Mouse (Mus musculus) hindbrain, embryonic 16.5 days (tissue): ENCODE measurements around the gene Cnot10. TPM values are rescaled to one million over a fixed set of nuclear protein-coding genes. Genes with fewer than 3 reads are reported as not detected.

ENCODE experiments used
- ATAC-seq: fragments of 200-750 bp; cut with Nextera tagmentation; 2 replicates; pipeline ENCODE4 v1.8.0; 2017; ENCODE audit warnings: moderate TSS enrichment, moderate library complexity
- H3K27ac ChIP-seq: fragments of 300-500 bp; sonication (generic); 2 replicates; pipeline ENCODE4 v1.5.1; 2014; ENCODE audit warnings: low read depth, mild to moderate bottlenecking, control low read depth, low read length, moderate library complexity
- H3K27me3 ChIP-seq: fragments of 300-500 bp; sonication (generic); replicated peaks from 2 replicates; pipeline ENCODE4 v1.6.1; 2014; ENCODE audit warnings: low read length; ENCODE audit not compliant: control insufficient read depth, insufficient read depth
- H3K36me3 ChIP-seq: fragments of 300-500 bp; sonication (generic); 2 replicates; pipeline ENCODE4 v1.6.1; 2014; ENCODE audit warnings: mild to moderate bottlenecking, low read length, moderate library complexity, mixed read lengths; ENCODE audit not compliant: control insufficient read depth, insufficient read depth
- H3K4me1 ChIP-seq: fragments of 300-500 bp; sonication (generic); 2 replicates; pipeline ENCODE4 v1.6.1; 2014; ENCODE audit warnings: low read depth, low read length; ENCODE audit not compliant: control insufficient read depth, insufficient read depth
- H3K4me2 ChIP-seq: fragments of 300-500 bp; sonication (generic); 2 replicates; pipeline ENCODE4 v1.6.1; 2014; ENCODE audit warnings: mild to moderate bottlenecking, low read length, control low read depth, moderate library complexity
- H3K4me3 ChIP-seq: fragments of 300-500 bp; sonication (generic); 2 replicates; pipeline ENCODE4 v1.5.1; 2014; ENCODE audit warnings: mild to moderate bottlenecking, low read length, control low read depth, moderate library complexity
- H3K9ac ChIP-seq: fragments of 300-500 bp; sonication (generic); 2 replicates; pipeline ENCODE4 v1.6.1; 2014; ENCODE audit warnings: low read depth, mild to moderate bottlenecking, control low read depth, low read length, moderate library complexity
- H3K9me3 ChIP-seq: fragments of 300-500 bp; sonication (generic); 2 replicates; pipeline ENCODE4 v1.6.1; 2014; ENCODE audit warnings: mild to moderate bottlenecking, low read length, moderate library complexity; ENCODE audit not compliant: control insufficient read depth
- WGBS: fragments of 180-500 bp; shearing (Covaris S2); extraction: QIAGEN DNeasy Blood & Tissue Kit; methylation state at CpG from one replicate; pipeline ENCODE4 v1.1.7; 2014; 5-methylcytosine and 5-hydroxymethylcytosine counted together
- polyA plus RNA-seq: library from polyadenylated mRNA; unstranded; fragments of >200 nt; fragmentation: Nextera tagmentation; extraction: Ambion mirVana; gene quantifications from 2 replicates; pipeline ENCODE4 v1.2.1, GENCODE M21; 2015

Cnot10 gene
- polyA plus RNA-seq, result 52.1 and 57.1 TPM in 2 replicates

- Histone ChIP-seq H3K36me3 (0 out of 2 replicates have a peak, but pooled peaks cover 2% of the 10 kb centered on the region), H3K4me1 (peaks cover 17% of the 10 kb centered on the region), H3K9me3 (no peaks in the 10 kb centered on the region), H3K27me3 (peaks cover 12% of the 10 kb centered on the region), H3K4me3 (peak within 1 kb of the TSS; percentile 63), H3K4me2 (peak within 1 kb of the TSS; percentile 95), H3K9ac (peak within 1 kb of the TSS; percentile 76), H3K27ac (peak within 1 kb of the TSS; percentile 77)
- ATAC-seq, result peak; percentile 98
- 4% methylated on average over 51 of the region's 51 CpGs for WGBS
Measured at GRCm38 (mm10) chr9:114639839-114640646, at the start of gene Cnot10. Cnot10 (minus strand) TSS chr9:114640184.

- H3K4me3 ChIP-seq, result peak overlapping the region; percentile 96
- H3K4me1 ChIP-seq, result peaks cover 16% of the 10 kb centered on the region
- peak; percentile 64; the same call in 1 of the 2 replicates for ATAC-seq
- H3K4me2 ChIP-seq, result peak overlapping the region; percentile 54
- H3K9ac ChIP-seq, result peak overlapping the region; percentile 98
- H3K27ac ChIP-seq, result peak overlapping the region; percentile 98
- WGBS, result under 1% methylated on average over 47 of the region's 50 CpGs
- peaks cover 4% of the 10 kb centered on the region; the same call in 1 of the 2 replicates for H3K36me3 ChIP-seq
- no peaks in the 10 kb centered on the region for H3K27me3 ChIP-seq
- H3K9me3 ChIP-seq, result no peaks in the 10 kb centered on the region
Measured at GRCm38 (mm10) chr9:114688953-114689407, 49.0 kb upstream of the Cnot10 start.

GRCm38 (mm10) chr9:114688252-114688952, 48.4 kb upstream of the Cnot10 start, which contains the start of gene Dync1li1:
Dync1li1 (plus strand) TSS chr9:114688790.
- ATAC-seq, result peak; percentile 96
- peak within 1 kb of the TSS; percentile 98 for H3K27ac ChIP-seq
- H3K4me3 ChIP-seq, result peak within 1 kb of the TSS; percentile 96
- H3K27me3 ChIP-seq, result no peaks in the 10 kb centered on the region
- peaks cover 16% of the 10 kb centered on the region for H3K4me1 ChIP-seq
- WGBS, result under 1% methylated on average over 55 of the region's 57 CpGs
- no peaks in the 10 kb centered on the region for H3K9me3 ChIP-seq
- peak within 1 kb of the TSS; percentile 98 for H3K9ac ChIP-seq
- H3K4me2 ChIP-seq, result peak within 1 kb of the TSS; percentile 65
- H3K36me3 ChIP-seq, result 0 out of 2 replicates have a peak, but pooled peaks cover 3% of the 10 kb centered on the region

DNA sequence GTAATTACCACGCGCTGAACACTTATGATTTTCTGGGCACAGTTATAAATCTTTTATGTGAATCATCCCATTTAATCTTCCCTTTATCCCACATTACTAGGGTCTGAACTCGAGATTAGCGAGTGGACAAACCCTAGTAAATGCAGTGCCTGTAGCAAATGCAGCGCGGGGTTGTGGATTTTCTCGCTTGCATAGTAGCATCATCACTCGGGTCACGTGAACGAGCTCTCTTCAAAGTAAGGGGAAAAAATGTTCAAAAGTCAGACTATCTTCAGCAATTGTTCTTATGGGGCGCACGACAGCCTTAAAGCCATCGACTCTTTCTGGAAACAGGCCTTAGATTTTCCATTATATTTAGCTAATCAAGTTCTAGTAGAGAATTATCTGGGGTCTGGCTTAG, 47.7 kb upstream of the Cnot10 start:
- Histone ChIP-seq H3K9ac (peak overlapping the region; percentile 98), H3K4me3 (peak overlapping the region; percentile 96), H3K36me3 (0 out of 2 replicates have a peak, but pooled peaks cover 3% of the 10 kb centered on the region), H3K4me1 (peaks cover 16% of the 10 kb centered on the region), H3K27me3 (no peaks in the 10 kb centered on the region), H3K9me3 (no peaks in the 10 kb centered on the region), H3K4me2 (peak overlapping the region; percentile 65), H3K27ac (peak overlapping the region; percentile 98)
- 68% methylated on average over 13 of the region's 13 CpGs for WGBS
- ATAC-seq, result no peak

GRCm38 (mm10) chr9:114686245-114686644, 46.3 kb upstream of the Cnot10 start:
- Histone ChIP-seq H3K27ac (no peak overlapping the region), H3K9me3 (no peaks in the 10 kb centered on the region), H3K27me3 (no peaks in the 10 kb centered on the region), H3K9ac (no peak overlapping the region), H3K36me3 (no peaks in the 10 kb centered on the region), H3K4me2 (no peak overlapping the region), H3K4me3 (no peak overlapping the region), H3K4me1 (peaks cover 16% of the 10 kb centered on the region)
- ATAC-seq, result no peak
- 93% methylated on average over 7 of the region's 7 CpGs for WGBS

DNA sequence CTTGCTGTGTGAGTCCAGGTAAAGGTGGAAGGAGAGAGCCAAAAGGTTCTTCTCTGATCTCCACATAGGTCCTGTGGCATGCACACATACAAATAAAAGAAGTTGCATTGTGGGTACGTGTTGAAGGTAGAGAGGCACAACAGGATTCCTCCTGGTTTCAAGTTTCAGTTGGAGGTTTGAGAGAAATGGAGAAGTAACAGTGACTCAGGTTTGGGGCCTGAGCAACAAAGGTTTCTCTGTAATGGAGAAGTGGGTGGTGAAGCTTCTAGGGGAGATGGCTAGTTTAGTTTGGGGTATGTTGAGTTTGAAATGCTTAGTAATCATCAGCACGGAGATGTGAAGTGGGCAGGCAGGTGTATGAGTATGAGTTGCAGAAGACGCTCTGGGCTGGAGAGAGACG, 42.2 kb upstream of the Cnot10 start:
- no peaks in the 10 kb centered on the region for H3K4me1 ChIP-seq
- H3K36me3 ChIP-seq, result no peaks in the 10 kb centered on the region
- H3K4me3 ChIP-seq, result no peak overlapping the region
- WGBS, result 88% methylated on average over 4 of the region's 4 CpGs
- no peak overlapping the region for H3K27ac ChIP-seq
- ATAC-seq, result no peak
- H3K4me2 ChIP-seq, result no peak overlapping the region
- no peak overlapping the region for H3K9ac ChIP-seq
- H3K9me3 ChIP-seq, result no peaks in the 10 kb centered on the region
- no peaks in the 10 kb centered on the region for H3K27me3 ChIP-seq

DNA sequence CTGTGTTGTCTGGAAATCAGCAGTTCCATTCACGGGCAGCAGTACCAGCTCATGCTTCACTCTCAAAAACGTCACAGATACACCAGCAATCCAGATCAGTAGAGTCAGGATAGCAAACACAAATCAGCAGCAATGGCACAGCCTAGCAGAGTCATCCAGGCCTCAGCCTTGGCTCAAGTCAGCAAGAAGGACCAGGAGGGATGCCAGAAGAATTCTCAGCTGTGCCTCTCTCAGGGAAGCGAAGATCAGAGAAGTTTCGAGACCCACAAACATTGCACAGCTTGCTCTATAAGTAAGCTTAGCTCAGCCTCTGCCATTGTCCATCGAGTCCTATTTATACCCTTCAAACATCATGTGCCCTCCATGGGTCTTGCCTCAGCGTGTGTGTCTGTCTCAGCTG, 40.5 kb upstream of the Cnot10 start:
- no peak overlapping the region for H3K27ac ChIP-seq
- no peak overlapping the region for H3K9ac ChIP-seq
- H3K9me3 ChIP-seq, result no peaks in the 10 kb centered on the region
- H3K27me3 ChIP-seq, result no peaks in the 10 kb centered on the region
- H3K4me2 ChIP-seq, result no peak overlapping the region
- no peak for ATAC-seq
- WGBS, result 87% methylated on average over 6 of the region's 6 CpGs
- no peak overlapping the region for H3K4me3 ChIP-seq
- H3K36me3 ChIP-seq, result no peaks in the 10 kb centered on the region
- no peaks in the 10 kb centered on the region for H3K4me1 ChIP-seq

DNA sequence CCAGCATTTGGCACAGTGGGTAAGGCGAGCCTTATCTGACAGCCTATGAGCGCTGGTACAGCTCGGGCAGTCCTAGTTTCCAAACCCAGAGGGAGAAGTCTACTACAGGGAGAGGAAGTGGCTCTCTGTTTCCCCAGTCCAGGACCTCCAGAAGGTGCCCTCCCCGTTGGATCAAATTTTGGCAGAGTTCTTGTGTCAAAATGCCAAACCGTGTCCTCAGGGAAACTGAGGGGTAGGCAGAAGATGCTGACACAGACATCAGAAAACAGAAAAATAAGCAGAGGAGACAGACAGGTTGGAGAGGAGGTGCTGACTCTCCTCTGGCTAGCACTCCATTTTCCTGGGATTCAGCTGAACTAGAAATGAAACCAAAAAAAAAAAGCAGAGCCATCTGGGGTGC, 40.0 kb upstream of the Cnot10 start:
- no peaks in the 10 kb centered on the region for H3K36me3 ChIP-seq
- no peaks in the 10 kb centered on the region for H3K4me1 ChIP-seq
- H3K9me3 ChIP-seq, result no peaks in the 10 kb centered on the region
- H3K4me3 ChIP-seq, result no peak overlapping the region
- WGBS, result 82% methylated on average over 5 of the region's 5 CpGs
- H3K4me2 ChIP-seq, result no peak overlapping the region
- no peaks in the 10 kb centered on the region for H3K27me3 ChIP-seq
- H3K9ac ChIP-seq, result no peak overlapping the region
- no peak for ATAC-seq
- H3K27ac ChIP-seq, result no peak overlapping the region

GRCm38 (mm10) chr9:114678576-114678975, 38.6 kb upstream of the Cnot10 start:
- H3K4me1 ChIP-seq, result peaks cover 3% of the 10 kb centered on the region; the same call in 1 of the 2 replicates
- ATAC-seq, result no peak
- 87% methylated on average over 5 of the region's 5 CpGs for WGBS

More at GRCm38 (mm10) chr9:114678576-114678975, 38.6 kb upstream of the Cnot10 start:
- Histone ChIP-seq H3K27ac (no peak overlapping the region), H3K4me3 (no peak overlapping the region), H3K9ac (no peak overlapping the region), H3K27me3 (no peaks in the 10 kb centered on the region), H3K36me3 (no peaks in the 10 kb centered on the region), H3K9me3 (no peaks in the 10 kb centered on the region), H3K4me2 (no peak overlapping the region)
